Mouse (Mus musculus) neural tube, embryonic 12.5 days (tissue): ENCODE data around the gene Zyg11b. TPM values are rescaled to one million over a fixed set of nuclear protein-coding genes. Genes with fewer than 3 reads are reported as not detected.

Source experiments
- ATAC-seq: fragments of 200-750 bp; cut with Nextera tagmentation; 2 replicates; pipeline ENCODE4 v1.8.0; 2017; ENCODE audit warnings: low read depth, mild to moderate bottlenecking, moderate TSS enrichment, moderate library complexity; ENCODE audit not compliant: low FRiP score
- H3K27ac ChIP-seq: fragments of 300-500 bp; sonication (generic); 2 replicates; pipeline ENCODE4 v1.5.1; 2016
- H3K27me3 ChIP-seq: fragments of 300-500 bp; sonication (generic); replicated peaks from 2 replicates; pipeline ENCODE4 v1.6.1; 2016; ENCODE audit warnings: mild to moderate bottlenecking
- H3K36me3 ChIP-seq: fragments of 300-500 bp; sonication (generic); 2 replicates; pipeline ENCODE4 v1.6.1; 2016; ENCODE audit warnings: mild to moderate bottlenecking
- H3K4me1 ChIP-seq: fragments of 300-500 bp; sonication (generic); 2 replicates; pipeline ENCODE4 v1.6.1; 2016
- H3K4me2 ChIP-seq: fragments of 300-500 bp; sonication (generic); replicated peaks from 2 replicates; pipeline ENCODE4 v1.6.1; 2016; ENCODE audit warnings: mild to moderate bottlenecking
- H3K4me3 ChIP-seq: fragments of 300-500 bp; sonication (generic); 2 replicates; pipeline ENCODE4 v1.5.1; 2016
- H3K9ac ChIP-seq: fragments of 300-500 bp; sonication (generic); 2 replicates; pipeline ENCODE4 v1.6.1; 2016; ENCODE audit warnings: mild to moderate bottlenecking
- H3K9me3 ChIP-seq: fragments of 300-500 bp; sonication (generic); 2 replicates; pipeline ENCODE4 v1.6.1; 2016; ENCODE audit warnings: mild to moderate bottlenecking
- WGBS: fragments of 180-500 bp; shearing (Covaris S2); methylation state at CpG from one replicate; pipeline ENCODE4 v1.1.7; 2016; 5-methylcytosine and 5-hydroxymethylcytosine counted together
- polyA plus RNA-seq: library from polyadenylated mRNA; unstranded; fragments of >200 nt; fragmentation: Nextera tagmentation; extraction: Ambion mirVana; gene quantifications from 2 replicates; pipeline ENCODE4 v1.2.1, GENCODE M21; 2016

Gene Zyg11b
- polyA plus RNA-seq, 1 experiment from 2014 or later: 29.5 TPM

GRCm38 (mm10) chr4:108314041-108314440, 13.1 kb upstream of the Zyg11b start:
- H3K4me2 ChIP-seq: no peak overlapping the region
- H3K36me3 ChIP-seq: no peaks in the 10 kb centered on the region
- 80% methylated on average over 5 of the region's 5 CpGs for WGBS
- ATAC-seq: no peak
- no peak overlapping the region for H3K4me3 ChIP-seq
- no peak overlapping the region for H3K27ac ChIP-seq
- H3K27me3 ChIP-seq: no peaks in the 10 kb centered on the region
- no peak overlapping the region for H3K9ac ChIP-seq
- no peaks in the 10 kb centered on the region for H3K4me1 ChIP-seq
- no peaks in the 10 kb centered on the region for H3K9me3 ChIP-seq

- no peak for ATAC-seq
- no peak overlapping the region for H3K4me2 ChIP-seq
- no peaks in the 10 kb centered on the region for H3K9me3 ChIP-seq
- no peaks in the 10 kb centered on the region for H3K27me3 ChIP-seq
- no peak overlapping the region for H3K4me3 ChIP-seq
- WGBS: 77% methylated on average over 6 of the region's 6 CpGs
- no peaks in the 10 kb centered on the region for H3K36me3 ChIP-seq
- no peak overlapping the region for H3K27ac ChIP-seq
- no peak overlapping the region for H3K9ac ChIP-seq
- H3K4me1 ChIP-seq: no peaks in the 10 kb centered on the region
Measured at GRCm38 (mm10) chr4:108310706-108311105, 9.8 kb upstream of the Zyg11b start.

- no peak overlapping the region for H3K9ac ChIP-seq
- no peaks in the 10 kb centered on the region for H3K9me3 ChIP-seq
- H3K27ac ChIP-seq: no peak overlapping the region
- no peak for ATAC-seq
- H3K4me3 ChIP-seq: no peak overlapping the region
- no peaks in the 10 kb centered on the region for H3K36me3 ChIP-seq
- H3K27me3 ChIP-seq: no peaks in the 10 kb centered on the region
- peaks cover 18% of the 10 kb centered on the region for H3K4me1 ChIP-seq
- WGBS: 83% methylated on average over 5 of the region's 5 CpGs
- no peak overlapping the region for H3K4me2 ChIP-seq
Measured at GRCm38 (mm10) chr4:108302296-108302890, 1.5 kb upstream of the Zyg11b start.

GRCm38 (mm10) chr4:108300266-108300665, 630 bp downstream of the Zyg11b start:
- Histone ChIP-seq H3K4me3 (peak overlapping the region; percentile 85), H3K4me2 (peak overlapping the region; percentile 69), H3K9me3 (no peaks in the 10 kb centered on the region), H3K36me3 (no peaks in the 10 kb centered on the region), H3K27me3 (no peaks in the 10 kb centered on the region), H3K27ac (peak overlapping the region; percentile 80; the same call in 1 of the 2 replicates), H3K4me1 (peaks cover 18% of the 10 kb centered on the region), H3K9ac (peak overlapping the region; percentile 90)
- ATAC-seq: no peak; the same call in 1 of the 2 replicates
- WGBS: 2% methylated on average over 14 of the region's 14 CpGs

GRCm38 (mm10) chr4:108276973-108277372, 23.9 kb downstream of the Zyg11b start:
- ATAC-seq: no peak
- H3K9ac ChIP-seq: no peak overlapping the region
- no peaks in the 10 kb centered on the region; the same call in 1 of the 2 replicates for H3K36me3 ChIP-seq
- H3K9me3 ChIP-seq: no peaks in the 10 kb centered on the region
- H3K4me2 ChIP-seq: no peak overlapping the region
- H3K27me3 ChIP-seq: no peaks in the 10 kb centered on the region
- no peak overlapping the region for H3K27ac ChIP-seq
- 94% methylated on average over 3 of the region's 3 CpGs for WGBS
- H3K4me1 ChIP-seq: no peaks in the 10 kb centered on the region
- no peak overlapping the region for H3K4me3 ChIP-seq

GRCm38 (mm10) chr4:108272286-108272685, 28.6 kb downstream of the Zyg11b start:
- 80% methylated on average over 4 of the region's 4 CpGs for WGBS
- no peak overlapping the region for H3K4me3 ChIP-seq
- no peak overlapping the region for H3K4me2 ChIP-seq
- no peak overlapping the region for H3K9ac ChIP-seq
- H3K4me1 ChIP-seq: no peaks in the 10 kb centered on the region
- no peak for ATAC-seq
- no peaks in the 10 kb centered on the region for H3K27me3 ChIP-seq
- H3K27ac ChIP-seq: no peak overlapping the region
- no peaks in the 10 kb centered on the region for H3K9me3 ChIP-seq
- peaks cover 6% of the 10 kb centered on the region for H3K36me3 ChIP-seq

GRCm38 (mm10) chr4:108265774-108266173, 35.1 kb downstream of the Zyg11b start:
- no peaks in the 10 kb centered on the region for H3K9me3 ChIP-seq
- no peak overlapping the region for H3K9ac ChIP-seq
- no peak overlapping the region for H3K27ac ChIP-seq
- no peak overlapping the region for H3K4me3 ChIP-seq
- WGBS: 95% methylated on average over 7 of the region's 7 CpGs
- H3K4me1 ChIP-seq: no peaks in the 10 kb centered on the region
- no peaks in the 10 kb centered on the region for H3K27me3 ChIP-seq
- no peak for ATAC-seq
- peaks cover 31% of the 10 kb centered on the region for H3K36me3 ChIP-seq
- no peak overlapping the region for H3K4me2 ChIP-seq

GRCm38 (mm10) chr4:108253317-108253716, 47.6 kb downstream of the Zyg11b start:
- Histone ChIP-seq H3K4me2 (no peak overlapping the region), H3K36me3 (peaks cover 72% of the 10 kb centered on the region), H3K27ac (no peak overlapping the region), H3K9me3 (no peaks in the 10 kb centered on the region), H3K27me3 (no peaks in the 10 kb centered on the region), H3K4me1 (no peaks in the 10 kb centered on the region), H3K9ac (no peak overlapping the region), H3K4me3 (no peak overlapping the region)
- 94% methylated on average over 6 of the region's 6 CpGs for WGBS
- no peak for ATAC-seq

- H3K9me3 ChIP-seq: no peaks in the 10 kb centered on the region
- no peak overlapping the region for H3K4me2 ChIP-seq
- no peaks in the 10 kb centered on the region for H3K27me3 ChIP-seq
- H3K4me1 ChIP-seq: no peaks in the 10 kb centered on the region
- ATAC-seq: no peak
- no peak overlapping the region for H3K27ac ChIP-seq
- WGBS: 97% methylated on average over 9 of the region's 9 CpGs
- H3K9ac ChIP-seq: no peak overlapping the region
- H3K4me3 ChIP-seq: no peak overlapping the region
- peaks cover 55% of the 10 kb centered on the region for H3K36me3 ChIP-seq
Measured at GRCm38 (mm10) chr4:108250501-108250900, 50.4 kb downstream of the Zyg11b start.

GRCm38 (mm10) chr4:108249314-108249713, 51.6 kb downstream of the Zyg11b start:
- Histone ChIP-seq H3K27me3 (no peaks in the 10 kb centered on the region), H3K9ac (no peak overlapping the region), H3K4me3 (no peak overlapping the region), H3K27ac (no peak overlapping the region), H3K36me3 (peaks cover 60% of the 10 kb centered on the region), H3K4me2 (no peak overlapping the region), H3K9me3 (no peaks in the 10 kb centered on the region), H3K4me1 (no peaks in the 10 kb centered on the region)
- WGBS: 93% methylated on average over 3 of the region's 3 CpGs
- ATAC-seq: no peak

GRCm38 (mm10) chr4:108233654-108234053, 67.2 kb downstream of the Zyg11b start:
- no peaks in the 10 kb centered on the region for H3K4me1 ChIP-seq
- H3K27me3 ChIP-seq: no peaks in the 10 kb centered on the region
- 94% methylated on average over 3 of the region's 3 CpGs for WGBS
- H3K9me3 ChIP-seq: no peaks in the 10 kb centered on the region
- peaks cover 63% of the 10 kb centered on the region for H3K36me3 ChIP-seq
- no peak overlapping the region for H3K4me3 ChIP-seq
- no peak overlapping the region for H3K4me2 ChIP-seq
- no peak overlapping the region for H3K27ac ChIP-seq
- no peak for ATAC-seq
- H3K9ac ChIP-seq: no peak overlapping the region

- H3K9me3 ChIP-seq: no peaks in the 10 kb centered on the region
- no peaks in the 10 kb centered on the region; the same call in 1 of the 2 replicates for H3K27me3 ChIP-seq
- WGBS: 36% methylated on average over 3 of the region's 3 CpGs
- no peak overlapping the region for H3K9ac ChIP-seq
- H3K27ac ChIP-seq: no peak overlapping the region
- no peak overlapping the region for H3K4me3 ChIP-seq
- ATAC-seq: no peak
- H3K4me2 ChIP-seq: no peak overlapping the region
- H3K36me3 ChIP-seq: no peaks in the 10 kb centered on the region
- H3K4me1 ChIP-seq: no peaks in the 10 kb centered on the region
Measured at GRCm38 (mm10) chr4:108225341-108225872, 75.5 kb downstream of the Zyg11b start.

- no peak for ATAC-seq
- no peak overlapping the region for H3K4me2 ChIP-seq
- peaks cover 5% of the 10 kb centered on the region; the same call in 1 of the 2 replicates for H3K4me1 ChIP-seq
- no peak overlapping the region for H3K27ac ChIP-seq
- no peak overlapping the region for H3K4me3 ChIP-seq
- no peaks in the 10 kb centered on the region for H3K9me3 ChIP-seq
- H3K36me3 ChIP-seq: no peaks in the 10 kb centered on the region
- 88% methylated on average over 5 of the region's 5 CpGs for WGBS
- H3K9ac ChIP-seq: no peak overlapping the region
- peaks cover 25% of the 10 kb centered on the region for H3K27me3 ChIP-seq
Measured at GRCm38 (mm10) chr4:108222507-108222906, 78.4 kb downstream of the Zyg11b start.
